Mouse (Mus musculus): ENCODE data around the gene Syt2.

DNA sequence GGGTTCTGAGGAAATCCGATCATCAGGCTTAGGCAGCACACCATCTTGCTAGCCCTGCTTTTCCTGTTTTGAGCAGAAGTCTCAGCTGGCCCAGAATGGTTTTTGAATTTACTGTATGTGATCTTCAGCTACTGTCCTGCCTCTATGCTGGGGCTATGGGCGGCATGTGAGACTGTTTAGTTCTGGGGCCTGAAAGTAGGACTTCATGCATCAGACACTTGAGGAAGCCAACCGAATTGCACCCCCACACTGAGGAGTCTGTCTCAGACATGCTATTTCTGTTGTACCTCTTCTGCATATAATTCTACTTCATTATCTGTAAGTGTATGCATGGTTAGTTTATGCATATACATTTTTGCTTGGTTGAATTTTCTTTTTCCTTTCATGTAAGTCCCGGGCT lies 21.2 kb upstream of the Syt2 start:
- TF ChIP-seq CTCF (IDR thresholded peaks at IDR 0.05; ENCODE audit: extremely low read depth, insufficient read depth, low read length) (no peak), POLR2A (IDR thresholded peaks at IDR 0.05; ENCODE audit: extremely low read depth, insufficient read depth, low read length) (no peak)

All from cortical plate, adult 2 months (tissue).